Mouse (Mus musculus) gastrocnemius, adult 8-10 months (tissue): ENCODE data around the gene C8b. TPM values are rescaled to one million over a fixed set of nuclear protein-coding genes. Genes with fewer than 3 reads are reported as not detected.

Source experiments
- DNase-seq, 2 experiments: peaks; one replicate each; pipeline ENCODE4 v3.0.0; 2022; ENCODE audit warnings: low spot score in 2 of 2
- total RNA-seq, 4 experiments: library from RNA; stranded (reverse); gene quantifications; 2 replicates each; pipeline ENCODE4 v1.2.4; 2022

C8b gene
- total RNA-seq: not detected

GRCm38 (mm10) chr4:104766065-104766464 lies at the start of gene C8b:
Gene C8b (plus strand): TSS chr4:104766317.
- no peak for DNase-seq

GRCm38 (mm10) chr4:104716506-104716905 lies 49.6 kb upstream of the C8b start:
- no peak for DNase-seq

- no peak for DNase-seq
These were observed 46.9 kb upstream of the C8b start for GRCm38 (mm10) chr4:104718973-104719795.

- DNase-seq: no peak
These were observed 42.5 kb upstream of the C8b start for GRCm38 (mm10) chr4:104723527-104724045.

GRCm38 (mm10) chr4:104724258-104724657 lies 41.9 kb upstream of the C8b start:
- no peak for DNase-seq

- no peak for DNase-seq
These were observed 40.4 kb upstream of the C8b start for GRCm38 (mm10) chr4:104725673-104726072.

- no peak for DNase-seq
These were observed 36.9 kb upstream of the C8b start for GRCm38 (mm10) chr4:104729185-104729584.

GRCm38 (mm10) chr4:104746500-104746899 lies 19.6 kb upstream of the C8b start:
- no peak for DNase-seq

GRCm38 (mm10) chr4:104754090-104754489 lies 12.0 kb upstream of the C8b start:
- no peak for DNase-seq

- no peak for DNase-seq
These were observed 5.1 kb upstream of the C8b start for GRCm38 (mm10) chr4:104760878-104761624.

- DNase-seq: no peak
These were observed 2.1 kb downstream of the C8b start for GRCm38 (mm10) chr4:104768190-104768589.

GRCm38 (mm10) chr4:104769602-104770001 lies 3.5 kb downstream of the C8b start:
- DNase-seq: no peak

GRCm38 (mm10) chr4:104770331-104770730 lies 4.2 kb downstream of the C8b start:
- DNase-seq: no peak

- DNase-seq: no peak
These were observed 9.5 kb downstream of the C8b start for GRCm38 (mm10) chr4:104775601-104776000.

- no peak for DNase-seq
These were observed 13.3 kb downstream of the C8b start for GRCm38 (mm10) chr4:104779460-104779859.

- DNase-seq: no peak
These were observed 15.3 kb downstream of the C8b start for GRCm38 (mm10) chr4:104781441-104781840.

- DNase-seq: no peak
These were observed 16.2 kb downstream of the C8b start for GRCm38 (mm10) chr4:104782346-104782745.

GRCm38 (mm10) chr4:104792111-104792510 lies 26.0 kb downstream of the C8b start:
- DNase-seq: no peak

- no peak for DNase-seq
These were observed 32.8 kb downstream of the C8b start for GRCm38 (mm10) chr4:104798951-104799350.

GRCm38 (mm10) chr4:104801625-104802024 lies 35.5 kb downstream of the C8b start:
- DNase-seq: no peak

GRCm38 (mm10) chr4:104804100-104804499 lies 38.0 kb downstream of the C8b start:
- DNase-seq: no peak
